Mouse (Mus musculus) urinary bladder, postnatal 36 days (tissue): ENCODE results near the gene Gria4.
A peak's percentile ranks its signal among the peaks of the same experiment; 100 is the strongest.
"Not testable (repeated sequence)": the region's sequence is repeated elsewhere in the genome, so short reads cannot be mapped to it uniquely, and the experiment has no call there.

Experiments used
- DNase-seq, 2 experiments: peaks; one replicate each; pipeline ENCODE4 v3.0.0; 2022; ENCODE audit warnings: low spot score in 2 of 2, mixed read lengths in 1 of 2

The Gria4 gene

GRCm38 (mm10) chr9:4573596-4573995 lies 222.4 kb downstream of the Gria4 start:
- DNase-seq = no peak

GRCm38 (mm10) chr9:4555415-4555959 lies 240.5 kb downstream of the Gria4 start:
- DNase-seq = no peak

GRCm38 (mm10) chr9:4539218-4539617 lies 256.8 kb downstream of the Gria4 start:
- DNase-seq = no peak

GRCm38 (mm10) chr9:4536514-4537150 lies 259.4 kb downstream of the Gria4 start:
- DNase-seq = no peak

GRCm38 (mm10) chr9:4514563-4514885 lies 281.5 kb downstream of the Gria4 start:
- DNase-seq = no peak

GRCm38 (mm10) chr9:4513796-4514562 lies 282.1 kb downstream of the Gria4 start:
- DNase-seq = no peak

GRCm38 (mm10) chr9:4506086-4506485 lies 289.9 kb downstream of the Gria4 start:
- DNase-seq = no peak

GRCm38 (mm10) chr9:4505087-4505486 lies 290.9 kb downstream of the Gria4 start:
- DNase-seq = no peak

- no peak for DNase-seq
These were observed 309.6 kb downstream of the Gria4 start for GRCm38 (mm10) chr9:4486428-4486827.

GRCm38 (mm10) chr9:4484502-4484901 lies 311.5 kb downstream of the Gria4 start:
- DNase-seq = no peak

GRCm38 (mm10) chr9:4470791-4471190 lies 325.2 kb downstream of the Gria4 start:
- DNase-seq = no peak

- no peak for DNase-seq
These were observed 336.5 kb downstream of the Gria4 start for GRCm38 (mm10) chr9:4459456-4460070.

- no peak for DNase-seq
These were observed 337.8 kb downstream of the Gria4 start for GRCm38 (mm10) chr9:4458193-4458592.

- DNase-seq = peak in 1 of 2 experiments; percentile 19
These were observed 338.4 kb downstream of the Gria4 start for GRCm38 (mm10) chr9:4457644-4458043.

- DNase-seq = peak in 1 of 2 experiments; percentile 4
These were observed 353.1 kb downstream of the Gria4 start for GRCm38 (mm10) chr9:4442908-4443307.

GRCm38 (mm10) chr9:4400801-4401200 lies 395.2 kb downstream of the Gria4 start:
- DNase-seq = not testable (repeated sequence)

GRCm38 (mm10) chr9:4376640-4377120 lies 419.4 kb downstream of the Gria4 start:
- no peak for DNase-seq

- peak; percentile 96 to 98 for DNase-seq
These were observed 420.0 kb downstream of the Gria4 start, which contains the start of gene Msantd4 for GRCm38 (mm10) chr9:4375828-4376639. Msantd4 (plus strand) TSS chr9:4376562.
